Mouse (Mus musculus) right cerebral cortex, postnatal 4 days (tissue): ENCODE measurements around the gene Cd101.

ENCODE experiments used
- DNase-seq: peaks from one replicate; pipeline ENCODE4 v3.0.0-alpha.2; 2022

Cd101 gene

DNA sequence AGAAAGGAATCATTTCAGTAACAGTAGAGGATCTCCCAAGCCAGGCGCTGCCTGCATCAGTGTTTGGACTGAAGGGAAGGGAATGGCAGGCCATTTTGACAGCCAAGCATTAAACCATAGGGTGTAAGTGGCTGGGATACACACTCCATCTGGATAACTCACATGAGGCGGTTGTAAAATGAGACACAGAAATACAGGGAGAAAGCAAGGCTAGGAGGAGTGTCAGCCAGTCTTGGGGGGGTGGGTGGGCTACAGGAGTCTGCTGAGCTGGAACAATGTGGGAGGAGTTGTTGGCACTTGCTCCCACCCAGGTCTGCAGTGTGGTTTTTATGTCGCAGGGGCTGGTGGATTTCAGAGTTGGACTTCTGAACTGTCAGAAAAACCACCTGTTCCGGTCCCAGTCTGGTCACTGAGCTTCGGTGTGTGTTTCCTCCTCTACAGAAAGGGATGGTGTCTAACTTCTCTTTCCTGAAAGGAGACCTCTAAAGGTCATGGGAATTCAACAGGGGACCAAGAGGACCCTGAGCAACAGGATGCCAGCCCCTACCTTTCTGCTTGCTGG, 8.7 kb upstream of the Cd101 start:
- DNase-seq: no peak

DNA sequence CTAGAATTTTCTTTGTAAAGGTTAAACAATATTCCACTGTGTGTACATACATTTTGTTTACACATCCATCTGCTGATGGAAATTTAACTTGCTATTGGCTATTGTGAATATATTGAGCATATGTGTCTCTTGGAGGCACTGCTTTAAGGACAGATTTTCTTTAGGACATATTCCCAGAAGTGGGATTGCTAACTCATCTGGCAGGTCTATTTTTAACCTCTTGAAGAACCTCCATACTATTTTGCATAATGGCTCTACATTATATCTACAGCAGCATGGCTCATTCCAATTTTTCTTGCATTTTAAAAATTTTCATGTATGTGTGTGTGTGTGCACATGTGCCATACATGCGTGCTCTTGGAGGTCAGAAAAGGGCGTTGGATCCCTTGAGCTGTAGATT, 6.6 kb upstream of the Cd101 start:
- DNase-seq: no peak

DNA sequence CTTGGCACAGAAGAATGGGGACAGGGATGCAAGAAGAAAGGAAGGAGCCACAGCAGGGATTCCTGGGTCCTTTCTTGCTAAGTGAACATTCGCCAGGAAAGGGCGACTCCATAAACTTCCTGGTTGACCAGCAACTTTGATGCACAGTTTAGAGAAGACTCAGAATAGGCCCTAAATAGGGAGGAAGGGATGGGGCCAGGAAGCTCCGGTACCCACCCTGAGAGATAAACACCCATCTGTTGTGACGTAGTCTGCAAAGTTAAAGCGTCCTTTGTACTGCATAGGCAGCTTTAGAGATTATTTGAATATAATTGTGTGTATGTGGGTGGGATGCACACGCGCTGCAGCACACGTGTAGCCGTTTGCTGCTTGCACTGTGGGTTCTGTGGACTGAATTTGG, 5.2 kb upstream of the Cd101 start:
- DNase-seq: no peak

DNA sequence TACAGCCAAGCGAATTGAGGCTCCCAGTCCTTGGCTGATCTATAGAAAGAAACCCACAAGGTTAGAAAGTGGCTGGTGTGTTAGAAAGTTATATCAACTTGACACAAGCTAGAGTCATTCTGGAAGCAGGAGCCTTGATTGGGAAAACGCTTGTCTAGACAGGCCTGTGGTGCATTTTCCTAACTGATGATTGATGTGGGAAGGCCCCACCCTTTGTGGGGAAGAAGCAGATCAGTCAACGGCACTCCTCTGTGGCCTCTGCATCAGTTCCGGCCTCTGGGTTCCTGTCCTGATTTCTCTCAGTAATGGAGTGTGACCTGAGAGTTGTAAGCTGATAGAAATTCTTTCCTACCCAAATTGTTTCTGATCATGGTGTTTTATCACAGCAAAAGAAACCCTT, 4.3 kb upstream of the Cd101 start:
- no peak for DNase-seq

DNA sequence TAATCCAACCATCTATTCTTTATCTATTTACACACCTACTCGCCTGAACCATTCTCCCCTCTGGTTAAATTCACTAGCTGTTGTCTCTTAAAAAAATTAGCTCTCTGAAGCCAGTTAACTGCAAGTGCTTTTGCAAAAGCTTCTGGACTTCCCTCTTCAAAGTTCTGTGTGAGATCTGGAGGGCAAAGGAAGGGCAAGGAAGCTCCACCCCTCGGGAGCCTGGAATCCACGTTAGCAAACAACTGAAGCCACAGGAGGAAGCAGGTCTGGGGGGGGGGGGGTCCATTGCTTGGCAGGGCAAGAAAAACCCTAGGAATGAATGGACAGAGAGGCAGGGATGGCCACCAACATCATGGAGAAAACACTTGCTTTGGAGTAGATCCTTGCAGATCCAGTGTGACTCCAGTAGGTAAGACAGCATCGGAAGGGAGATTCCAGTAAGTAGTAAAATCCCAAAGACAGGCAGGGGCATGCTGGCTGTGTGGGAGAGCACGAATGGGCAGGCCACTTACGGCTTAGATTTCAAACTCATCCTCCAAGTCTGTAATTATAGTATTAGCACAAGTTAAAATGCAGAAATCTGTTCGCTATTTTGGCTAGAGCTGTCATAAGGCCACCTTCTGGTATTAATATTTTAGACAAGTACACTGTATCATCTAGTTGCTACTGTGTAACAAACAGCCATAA, 2.2 kb upstream of the Cd101 start:
- no peak for DNase-seq

DNA sequence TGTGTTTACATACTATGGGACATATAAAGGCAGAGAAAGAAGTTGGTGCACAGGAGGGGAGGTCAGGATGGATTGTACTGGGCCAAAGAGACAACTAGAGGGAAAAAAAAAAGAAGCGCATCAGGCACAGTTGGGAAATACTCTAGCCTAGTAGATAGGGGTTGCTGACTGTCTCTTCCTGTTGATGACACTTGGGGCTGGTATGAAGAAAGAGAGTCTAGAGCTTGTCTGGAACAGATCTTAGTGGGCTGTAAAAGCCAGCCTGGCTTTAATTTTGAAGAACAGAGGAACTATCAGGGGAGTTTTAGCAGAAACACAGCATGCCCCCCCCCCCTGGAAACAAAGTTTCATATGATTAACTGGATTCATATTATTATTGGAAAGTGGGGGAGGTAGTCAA, 1.3 kb upstream of the Cd101 start:
- DNase-seq: no peak

DNA sequence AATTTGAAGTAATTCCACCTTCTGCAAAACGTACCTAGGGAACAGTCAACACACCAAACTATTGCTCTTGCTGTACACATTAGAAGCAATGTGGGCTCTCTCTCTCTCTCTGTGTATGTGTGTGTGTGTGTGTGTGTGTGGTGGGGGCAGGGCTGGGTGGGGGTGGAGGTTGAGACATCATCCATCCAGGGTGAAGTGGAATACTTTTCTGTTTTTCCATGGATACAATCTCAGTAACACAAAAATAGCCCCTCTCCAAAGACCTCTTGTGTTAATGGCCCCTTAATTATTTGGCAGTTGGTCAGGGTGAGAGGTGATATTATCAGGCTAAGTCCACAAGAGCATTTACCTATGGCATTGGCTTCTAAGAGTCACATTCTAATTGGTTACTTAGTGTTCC, 2.6 kb downstream of the Cd101 start:
- DNase-seq: no peak

DNA sequence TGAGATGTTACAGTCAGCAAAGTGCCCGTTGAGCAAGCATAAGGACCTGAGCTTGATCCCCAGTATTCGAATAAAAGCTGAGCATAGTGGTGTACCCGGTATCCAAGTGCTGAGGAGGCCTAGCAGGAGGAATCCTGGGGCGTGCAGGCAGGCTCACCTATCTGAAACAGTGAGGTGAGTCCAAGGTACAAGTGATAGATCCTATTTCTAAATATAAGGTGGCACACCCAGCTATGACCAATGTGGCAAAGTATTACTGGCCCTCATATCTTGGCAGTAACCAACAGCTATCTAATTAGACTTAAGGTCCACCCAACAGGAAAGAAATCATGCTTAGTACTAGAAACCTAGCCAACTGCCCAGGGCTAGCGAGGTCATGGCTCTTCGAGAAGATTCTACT, 6.4 kb downstream of the Cd101 start:
- DNase-seq: no peak

DNA sequence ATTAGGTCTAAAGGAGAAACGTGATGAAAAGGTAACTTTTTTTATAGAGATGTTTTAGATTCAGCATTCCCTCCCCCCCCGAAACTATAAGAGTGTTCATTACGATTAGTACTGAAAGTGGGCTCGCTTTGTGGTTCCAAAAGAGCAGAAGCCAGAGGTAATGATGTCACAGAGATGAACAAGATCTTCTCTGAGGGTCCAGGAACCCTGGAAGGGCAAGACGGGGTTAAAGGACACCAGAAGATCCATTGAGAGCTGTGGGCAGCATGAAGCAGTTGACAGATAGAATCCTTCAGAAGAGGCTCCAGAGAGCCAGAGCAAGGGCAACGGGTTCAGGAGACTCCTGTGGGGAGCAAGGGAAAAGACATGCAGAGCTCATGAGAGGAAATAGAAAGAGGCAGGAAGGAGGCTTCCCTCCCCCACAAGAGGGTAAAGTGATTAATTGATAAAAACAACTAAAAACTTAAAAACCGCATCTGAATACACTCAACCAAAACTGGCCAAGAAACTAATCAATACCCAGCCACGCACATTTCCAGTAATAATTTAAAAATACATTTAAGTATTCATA, 7.8 kb downstream of the Cd101 start:
- DNase-seq: no peak

DNA sequence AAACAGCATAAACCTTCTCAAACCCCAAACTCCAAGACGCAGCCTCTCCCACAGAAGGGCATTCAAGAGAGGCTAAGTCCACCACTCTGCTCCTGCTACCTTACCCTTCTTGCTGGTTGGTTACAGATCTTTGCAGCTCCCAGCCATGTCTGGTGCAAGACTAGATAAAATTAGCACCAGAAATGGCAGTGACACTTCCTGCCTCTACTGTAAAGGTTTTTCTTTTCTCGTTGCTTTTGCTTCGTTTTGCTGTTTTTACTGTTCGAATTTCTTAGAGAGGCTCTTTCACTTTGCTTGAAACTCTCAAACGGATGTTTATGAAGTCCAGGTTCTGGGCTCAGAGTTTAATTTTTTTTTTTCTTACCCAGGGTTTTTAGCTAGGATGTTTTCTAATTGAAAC, 8.3 kb downstream of the Cd101 start:
- DNase-seq: no peak

DNA sequence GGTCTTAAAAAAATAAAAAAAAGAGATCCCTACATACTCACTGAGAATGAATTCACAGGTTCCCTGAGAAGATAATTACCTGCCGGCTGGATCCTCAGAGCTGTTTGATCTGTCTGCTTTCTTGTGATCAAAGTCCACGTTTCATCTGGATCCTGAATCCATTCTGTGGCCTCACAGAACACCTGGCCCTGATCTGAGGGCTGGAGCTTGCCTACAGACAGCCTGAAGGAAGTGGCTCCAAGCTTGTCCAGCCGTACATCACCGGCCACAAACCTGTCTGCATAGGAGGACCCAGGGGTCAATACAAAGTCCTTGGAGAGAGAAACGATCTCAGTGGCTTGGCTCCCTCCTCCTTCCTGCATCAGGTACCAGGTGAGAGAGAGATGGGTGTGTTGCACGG, 10.9 kb downstream of the Cd101 start:
- no peak for DNase-seq

DNA sequence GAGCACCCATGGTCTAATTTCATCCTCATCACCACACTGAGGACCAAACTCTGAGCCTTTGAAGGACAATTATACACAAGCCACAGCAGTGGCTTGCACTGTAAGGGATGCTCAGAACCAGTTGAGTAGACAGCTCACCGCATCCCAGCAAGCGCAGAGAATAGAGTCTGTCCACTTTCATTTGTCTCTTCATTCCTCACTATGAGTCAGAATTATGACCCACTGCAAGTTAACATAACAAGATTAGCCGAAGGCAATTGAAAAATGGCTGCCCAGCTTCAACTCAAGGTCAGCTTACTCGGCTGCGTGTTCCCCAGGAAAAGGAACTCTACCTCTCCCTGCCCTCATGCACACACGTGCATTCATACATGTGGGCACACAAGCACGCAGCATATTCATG, 13.3 kb downstream of the Cd101 start:
- no peak for DNase-seq

DNA sequence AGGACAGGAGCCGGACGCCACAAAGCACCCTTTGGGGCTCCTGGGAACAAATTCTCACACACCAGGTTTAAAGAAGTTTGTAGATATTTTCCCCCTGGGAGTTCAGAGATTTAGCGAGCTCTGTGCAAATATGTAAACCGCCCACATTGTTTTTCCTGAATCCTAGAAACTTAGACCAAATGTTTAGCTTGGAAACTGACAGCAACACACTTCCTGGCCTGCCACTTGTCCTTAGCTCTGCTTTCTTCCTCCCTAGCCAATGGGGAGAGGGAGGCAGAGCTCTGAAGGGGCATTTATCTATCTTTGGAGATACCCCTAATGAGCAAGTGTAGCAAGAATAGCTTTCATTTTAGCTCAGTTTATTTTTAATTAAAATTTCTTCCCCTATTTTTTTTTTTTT, 14.1 kb downstream of the Cd101 start:
- no peak for DNase-seq

DNA sequence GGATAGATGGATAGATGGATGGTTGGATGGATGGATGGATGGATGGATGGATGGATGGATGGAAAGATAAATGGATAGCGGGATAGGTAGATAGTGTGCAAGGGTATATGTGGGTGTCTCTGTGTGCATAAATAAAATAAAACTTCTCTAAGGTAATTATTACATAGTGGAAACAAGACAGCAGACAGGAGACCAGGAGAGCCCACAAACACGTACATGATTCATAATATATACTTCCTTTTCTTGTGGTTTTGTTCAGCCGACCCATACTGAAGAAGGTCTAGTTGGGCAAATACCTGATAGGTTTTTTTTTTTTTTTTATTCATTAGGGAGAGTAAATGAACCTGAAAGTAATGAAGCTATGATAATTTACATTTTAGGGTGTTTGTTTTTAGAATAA, 15.8 kb downstream of the Cd101 start:
- no peak for DNase-seq

DNA sequence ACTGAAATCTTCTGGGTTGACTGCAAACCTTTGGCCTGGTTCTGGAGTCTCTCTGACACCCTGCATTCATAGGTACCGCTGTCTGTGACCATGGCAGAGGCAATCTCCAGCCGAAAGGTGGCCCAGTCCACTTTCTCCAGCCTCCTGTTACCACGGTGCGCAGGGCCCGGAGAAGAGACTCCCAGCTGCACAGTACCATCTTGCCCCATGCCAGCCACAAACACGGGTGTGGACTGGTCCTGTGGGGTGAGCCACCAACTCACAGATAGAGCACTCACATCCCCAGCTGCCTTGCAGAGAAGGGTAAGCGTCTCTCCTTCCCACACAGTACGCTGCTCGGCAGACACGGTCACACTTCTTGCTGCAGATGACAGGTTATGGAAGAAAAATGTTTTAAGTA, 16.4 kb downstream of the Cd101 start:
- DNase-seq: no peak

DNA sequence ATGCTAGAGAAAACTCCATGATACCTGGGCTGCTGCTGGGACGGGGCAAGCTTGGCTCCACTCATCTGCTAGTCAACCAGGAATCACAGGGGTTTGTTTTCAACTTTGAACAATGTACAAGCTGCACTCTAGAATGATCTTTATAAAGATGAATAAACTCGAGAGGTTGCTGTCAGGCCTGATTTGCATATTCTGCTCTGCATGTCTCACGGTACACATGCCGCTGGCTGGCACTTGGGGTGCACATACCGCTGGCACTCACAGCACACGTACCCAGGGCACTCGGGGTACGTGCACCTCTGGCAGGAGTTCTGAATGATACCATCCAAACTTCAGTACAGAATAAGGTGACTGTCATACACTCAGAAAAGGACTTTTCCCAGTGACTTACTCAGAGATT, 16.8 kb downstream of the Cd101 start:
- no peak for DNase-seq

DNA sequence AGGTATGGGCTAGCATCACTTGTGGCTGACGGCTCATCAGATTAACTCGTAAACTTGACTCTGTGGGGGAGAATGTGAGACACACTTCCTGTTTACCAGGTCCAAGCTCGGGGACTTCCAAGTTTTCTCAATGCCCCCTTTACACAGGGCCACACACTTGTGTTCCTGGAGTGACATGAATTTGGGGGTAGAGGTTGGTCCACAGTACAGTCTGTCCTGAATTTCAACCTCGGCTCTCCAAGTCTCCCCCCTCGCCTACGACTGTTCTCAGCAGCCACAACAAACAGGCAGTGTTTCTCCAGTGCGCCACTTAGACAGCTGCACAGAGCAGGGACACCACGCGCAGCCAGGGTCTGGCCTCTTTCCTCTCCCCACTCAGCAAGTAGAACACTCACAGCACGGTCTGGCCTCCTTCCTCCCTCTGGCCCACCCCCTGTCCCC, 17.2 kb downstream of the Cd101 start:
- DNase-seq: peak; percentile 27

DNA sequence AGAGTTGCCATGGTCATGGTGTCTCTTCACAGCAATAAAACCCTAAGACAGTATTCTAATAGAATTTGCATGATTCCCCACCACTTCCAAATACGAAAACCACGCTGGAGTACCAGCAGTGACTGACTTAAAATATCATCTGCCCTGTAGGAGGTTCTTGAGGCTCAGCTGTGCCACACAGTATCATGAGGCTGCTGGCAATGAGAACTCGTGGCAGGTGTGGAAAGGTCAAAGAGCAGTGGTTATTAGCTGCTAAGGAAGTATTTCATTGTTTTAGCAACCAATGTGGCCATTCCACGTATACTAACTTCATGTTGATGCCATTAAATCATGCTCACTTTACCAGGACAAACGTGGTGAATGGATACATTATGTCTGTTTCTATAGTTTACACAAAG, 18.2 kb downstream of the Cd101 start:
- no peak for DNase-seq

DNA sequence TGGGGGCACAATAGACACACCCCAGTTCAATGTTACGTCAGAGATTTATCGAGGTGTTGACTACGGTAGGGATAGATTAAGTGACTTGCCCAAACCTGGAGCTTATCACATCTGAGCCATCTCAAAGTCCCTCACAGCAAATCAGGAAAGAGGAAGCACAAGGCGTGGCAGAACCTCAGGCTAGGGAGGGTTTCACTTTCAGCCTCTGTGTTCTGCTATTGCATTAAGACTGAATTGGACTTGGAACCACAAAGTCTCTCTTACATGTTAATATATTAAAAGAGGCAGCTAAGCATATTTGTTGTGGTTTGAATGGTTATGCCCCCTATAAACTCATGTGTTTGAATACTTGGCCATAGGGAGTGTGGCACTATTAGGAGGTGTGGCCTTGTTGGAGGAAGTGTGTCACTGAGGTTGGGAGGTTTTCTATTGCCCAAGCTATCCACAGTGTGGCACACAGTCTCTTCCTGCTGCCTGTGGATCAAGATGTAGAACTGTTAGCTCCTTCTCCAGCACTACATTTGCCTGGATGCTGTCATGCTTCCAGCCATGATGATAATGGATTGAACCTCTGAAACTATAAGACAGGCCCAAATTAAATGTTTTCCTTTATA, 18.7 kb downstream of the Cd101 start:
- DNase-seq: no peak

DNA sequence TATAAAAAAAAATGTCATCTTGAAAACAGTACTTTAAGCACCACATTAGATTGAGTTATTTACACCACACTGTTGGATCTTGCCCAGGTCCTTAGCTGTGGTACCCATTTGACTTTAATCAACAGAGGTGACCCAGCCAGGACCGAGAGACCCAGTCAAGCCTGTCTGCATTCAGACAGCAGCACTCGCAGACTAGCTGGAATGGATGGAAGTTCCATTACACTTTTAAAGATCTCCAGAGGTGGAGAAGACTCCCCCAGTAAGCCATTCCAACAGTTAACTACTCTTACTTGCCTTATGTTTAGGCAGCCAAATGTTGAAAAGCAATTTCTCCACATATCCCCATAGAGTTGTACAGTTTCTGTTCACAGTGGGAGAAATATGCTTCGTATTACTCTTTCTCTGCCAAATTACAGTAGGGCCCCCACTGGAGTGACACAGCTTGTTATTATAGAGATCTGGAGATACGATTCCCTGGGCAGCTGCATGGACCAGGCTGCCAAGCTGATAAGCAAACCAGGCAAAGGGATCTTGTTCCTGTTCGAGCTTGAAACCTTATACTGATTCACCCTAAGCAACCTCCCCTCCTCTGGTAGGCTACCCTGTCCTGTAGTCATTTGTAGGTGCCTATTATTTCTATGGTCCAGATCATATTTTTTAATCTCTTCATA, 22.1 kb downstream of the Cd101 start:
- no peak for DNase-seq

DNA sequence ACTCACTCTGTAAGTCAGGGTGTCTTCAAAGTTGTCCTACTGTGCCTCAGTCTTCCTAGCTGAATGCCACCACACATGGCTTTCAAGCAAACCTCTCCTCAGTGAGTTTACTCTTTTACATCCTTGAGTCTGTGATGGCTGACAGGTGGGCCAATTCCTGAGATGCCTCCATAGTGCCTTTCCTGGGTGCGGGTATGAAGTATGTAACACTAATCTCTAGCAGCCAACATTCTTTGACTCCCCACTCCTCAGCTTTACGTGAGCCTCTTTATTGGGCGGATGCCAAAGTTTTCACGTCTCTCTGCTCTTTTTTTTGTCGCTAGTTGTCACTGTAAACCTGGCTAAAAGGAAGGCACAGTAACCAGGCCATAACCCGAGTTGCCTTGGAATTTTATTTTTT, 24.0 kb downstream of the Cd101 start:
- DNase-seq: no peak

DNA sequence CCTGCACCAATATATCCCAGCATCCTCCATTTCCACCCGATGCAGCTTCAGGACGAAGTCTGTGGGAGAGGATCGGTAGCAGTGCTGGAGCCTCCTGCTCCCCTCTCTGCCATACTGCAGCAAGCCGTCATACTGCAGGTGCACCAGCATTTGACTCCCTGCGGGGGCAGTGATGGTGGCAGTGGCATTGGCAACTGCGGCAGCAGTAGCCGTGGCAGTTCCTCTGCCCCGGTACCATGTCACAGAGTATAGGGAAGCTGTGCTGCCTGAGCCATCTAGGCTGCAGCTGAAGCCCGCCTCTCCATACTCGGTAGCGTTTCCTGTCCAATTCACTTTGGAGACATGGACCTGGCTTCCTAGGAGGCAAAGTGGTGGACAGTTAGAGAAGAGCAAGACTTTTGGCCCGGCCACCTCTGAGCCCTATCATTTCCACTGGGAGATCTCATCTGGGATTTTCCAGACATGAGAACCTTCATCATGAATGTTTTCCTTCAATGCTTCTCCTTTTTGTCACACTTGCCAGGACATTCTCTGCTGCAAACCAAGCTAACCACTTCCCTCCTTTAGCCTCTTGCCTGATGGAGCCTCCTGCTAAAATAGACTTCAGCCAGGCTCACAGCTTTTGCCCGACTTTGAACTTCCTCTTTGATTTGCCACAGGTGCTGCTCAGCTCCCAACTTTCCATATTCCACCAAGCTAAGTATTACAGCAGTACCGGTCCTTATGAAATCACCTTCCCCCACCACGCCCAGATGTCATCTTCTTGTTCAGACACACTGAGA, 25.6 kb downstream of the Cd101 start:
- no peak for DNase-seq

DNA sequence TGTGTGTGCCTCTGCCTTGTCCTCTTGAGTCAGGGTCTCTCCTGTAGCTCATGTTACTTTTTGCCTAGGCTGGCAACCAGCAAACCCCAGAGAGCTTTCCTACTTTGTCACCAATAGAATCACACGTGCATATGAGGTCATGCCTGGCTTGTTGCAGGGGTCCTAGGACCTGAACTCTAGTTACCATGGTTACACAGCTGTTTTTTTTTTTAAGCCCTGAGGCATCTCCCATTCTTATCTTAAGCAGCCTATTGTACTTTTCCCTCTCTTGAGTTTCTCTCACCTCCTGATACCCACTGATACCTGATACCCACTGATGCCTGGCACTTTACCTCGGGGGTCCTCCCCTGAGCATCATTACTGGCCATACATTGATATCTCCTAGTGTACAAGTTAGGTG, 29.6 kb downstream of the Cd101 start:
- DNase-seq: no peak
